Mouse (Mus musculus) cerebellum, adult 2 months (tissue): ENCODE results near the gene Gm281. TPM values are rescaled to one million over a fixed set of nuclear protein-coding genes. Genes with fewer than 3 reads are reported as not detected.

Experiments
- DNase-seq, 2 experiments: peaks; one replicate each; pipeline ENCODE4 v3.0.0; 2021
- H3K27ac ChIP-seq: fragments of 200-500 bp; 2 replicates; pipeline ENCODE4 v1.5.1; 2012; ENCODE audit warnings: low read length, control low read depth, inconsistent platforms; ENCODE audit not compliant: insufficient read depth
- H3K27me3 ChIP-seq: fragments of 200-500 bp; 2 replicates; pipeline ENCODE4 v1.6.1; 2012; ENCODE audit warnings: inconsistent platforms, mild to moderate bottlenecking, low read length, moderate library complexity; ENCODE audit not compliant: control insufficient read depth, insufficient read depth
- H3K4me1 ChIP-seq: fragments of 200-500 bp; 2 replicates; pipeline ENCODE4 v1.6.1; 2011; ENCODE audit warnings: low read length; ENCODE audit not compliant: control insufficient read depth, insufficient read depth
- H3K4me3 ChIP-seq: fragments of 200-500 bp; replicated peaks from 2 replicates; pipeline ENCODE3; 2011; ENCODE audit warnings: mild to moderate bottlenecking, low read depth, low read length, control low read depth; ENCODE audit not compliant: insufficient read depth
- CTCF ChIP-seq: fragments of 200-500 bp; IDR thresholded peaks from 2 replicates; pipeline ENCODE4 v1.5.1; 2011; ENCODE audit warnings: low read depth, mild to moderate bottlenecking, control low read depth, low read length, moderate library complexity, borderline replicate concordance; ENCODE audit not compliant: insufficient read depth
- POLR2A ChIP-seq: fragments of 200-500 bp; IDR thresholded peaks from 2 replicates; pipeline ENCODE4 v1.6.1; 2011; ENCODE audit warnings: low read length, control low read depth, borderline replicate concordance; ENCODE audit not compliant: insufficient read depth
- WGBS: fragments of 180-500 bp; shearing (Covaris S2); methylation state at CpG from one replicate; pipeline ENCODE4 v1.1.7; 2018; 5-methylcytosine and 5-hydroxymethylcytosine counted together
- polyA plus RNA-seq: library from polyadenylated mRNA; depleted of rRNA; stranded (reverse); fragments of >200 nt; gene quantifications from 2 replicates; pipeline ENCODE4 v1.2.3, GENCODE M21; 2012

The Gm281 gene
- polyA plus RNA-seq, 1 experiment: not detected

DNA sequence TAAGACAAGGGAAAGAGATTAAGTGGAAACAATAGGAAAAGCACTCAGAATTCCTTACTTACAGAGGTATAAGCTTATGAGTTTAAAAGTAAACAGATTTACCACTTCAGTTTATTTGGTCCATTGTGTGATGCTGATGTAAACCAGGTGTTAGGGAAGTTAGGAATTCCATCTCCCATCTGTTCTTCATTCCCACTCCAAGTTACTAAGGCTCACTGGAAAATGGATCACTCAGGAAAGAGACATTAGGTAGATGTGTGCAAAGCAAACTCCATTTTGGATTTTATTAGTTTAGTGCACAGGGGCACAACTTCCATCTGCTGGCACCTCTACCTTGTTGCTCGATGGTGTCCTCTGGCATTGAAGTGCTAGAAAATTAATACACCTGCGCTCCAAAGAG, 4.1 kb downstream of the Gm281 start:
- TF ChIP-seq CTCF: no peak
- TF ChIP-seq POLR2A: no peak
- WGBS: 96% methylated on average over 2 of the region's 2 CpGs
- H3K27me3 ChIP-seq: no peaks in the 10 kb centered on the region

DNA sequence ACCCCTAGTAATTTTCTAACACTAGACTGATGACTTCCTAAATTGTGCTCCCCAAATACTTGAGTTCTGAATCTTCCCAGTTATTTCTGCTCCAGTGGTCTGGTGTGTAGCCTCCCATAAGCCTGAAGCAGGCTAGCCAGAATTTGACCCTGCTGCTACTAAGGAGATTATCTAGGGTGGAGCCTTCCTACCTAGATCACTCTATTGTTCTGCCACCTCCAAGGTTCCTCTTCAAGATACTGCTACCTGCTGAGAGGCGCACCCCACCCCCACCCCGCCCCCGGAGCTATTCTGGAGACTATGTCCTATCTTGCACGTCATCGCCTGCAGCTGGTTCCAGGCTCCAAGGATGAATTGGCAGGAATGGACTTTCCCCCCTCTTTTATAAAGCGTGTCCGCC, 7.1 kb downstream of the Gm281 start:
- Histone ChIP-seq H3K4me3 (no peak overlapping the region), H3K4me1 (no peaks in the 10 kb centered on the region), H3K27me3 (no peaks in the 10 kb centered on the region), H3K27ac (no peak overlapping the region)
- no peak for DNase-seq
- 92% methylated on average over 7 of the region's 7 CpGs for WGBS
- TF ChIP-seq POLR2A: no peak
- no peak for TF ChIP-seq CTCF

More for the DNA sequence above, 4.1 kb downstream of the Gm281 start:
- no peak overlapping the region for H3K27ac ChIP-seq
- no peaks in the 10 kb centered on the region for H3K4me1 ChIP-seq
- no peak for DNase-seq
- no peak overlapping the region for H3K4me3 ChIP-seq

DNA sequence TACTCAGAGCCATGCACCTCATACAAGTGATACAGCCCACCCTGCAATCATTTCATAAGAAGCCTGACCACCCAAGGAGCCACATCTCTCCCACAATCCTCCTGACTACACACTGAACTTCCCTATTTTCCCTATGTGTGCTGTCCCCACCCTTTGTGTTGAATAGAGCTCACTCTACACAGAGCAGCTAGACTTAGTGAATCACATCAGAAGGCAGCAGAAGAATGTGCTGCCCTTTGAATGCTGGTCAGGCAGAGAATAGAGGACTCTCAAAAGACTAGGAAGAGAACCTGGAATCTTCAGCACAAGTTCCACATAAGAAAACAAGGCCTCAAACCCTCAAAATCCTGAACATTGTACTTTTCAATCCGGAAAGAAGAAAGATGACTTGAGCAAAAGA, 7.8 kb downstream of the Gm281 start:
- DNase-seq: no peak
- WGBS: 90% methylated on average over 1 of the region's 1 CpGs
- Histone ChIP-seq H3K4me3 (no peak overlapping the region), H3K27me3 (no peaks in the 10 kb centered on the region), H3K4me1 (no peaks in the 10 kb centered on the region), H3K27ac (no peak overlapping the region)
- TF ChIP-seq POLR2A (no peak), CTCF (no peak)

DNA sequence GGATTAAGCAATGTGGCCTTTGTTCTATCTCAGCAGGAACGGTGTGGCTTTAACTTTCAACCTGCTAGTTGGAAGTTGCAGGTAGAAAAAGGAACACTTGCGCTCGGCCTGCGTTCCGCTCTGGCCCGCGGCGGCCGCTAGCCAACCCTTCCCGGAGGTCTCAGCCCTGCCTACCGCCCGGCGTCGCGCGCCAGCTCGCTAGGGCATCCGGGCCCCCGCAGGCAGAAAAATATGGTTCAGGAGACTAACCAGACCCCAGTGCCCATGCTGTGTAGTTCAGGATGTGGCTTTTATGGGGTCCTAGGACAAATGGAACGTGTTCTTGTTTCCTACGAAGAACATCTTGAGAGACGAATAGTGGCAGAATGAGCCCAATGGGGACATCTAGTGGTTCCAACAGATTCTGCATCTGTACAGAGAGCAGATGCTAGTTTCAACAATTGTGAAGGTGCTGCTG, 12.6 kb downstream of the Gm281 start:
- WGBS: under 1% methylated on average over 22 of the region's 22 CpGs
- H3K4me3 ChIP-seq: peak overlapping the region; percentile 73
- no peak overlapping the region for H3K27ac ChIP-seq
- DNase-seq: peak; percentile 57 to 60
- H3K27me3 ChIP-seq: no peaks in the 10 kb centered on the region
- peak; percentile 45; the same call in 1 of the 2 replicates for TF ChIP-seq CTCF
- TF ChIP-seq POLR2A: no peak
- no peaks in the 10 kb centered on the region for H3K4me1 ChIP-seq

DNA sequence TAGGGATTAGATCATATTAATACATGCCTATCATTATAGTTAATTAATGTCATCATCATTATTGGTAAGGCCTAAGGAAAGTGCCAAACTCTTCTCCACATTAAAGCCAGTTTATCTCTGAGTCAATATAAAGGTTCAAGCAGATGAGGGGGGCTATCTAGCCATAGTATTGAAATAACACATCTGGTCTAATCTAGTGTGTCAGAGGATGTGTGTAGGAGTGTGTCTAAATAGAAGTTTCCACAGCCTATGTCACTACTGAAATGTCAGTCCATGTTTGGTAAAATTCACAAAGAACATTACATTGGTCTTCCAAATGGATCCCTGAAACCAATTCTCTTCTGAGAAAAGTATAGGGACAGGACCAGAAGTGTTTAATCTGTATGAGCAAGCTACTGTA, 19.1 kb downstream of the Gm281 start:
- Histone ChIP-seq H3K27ac (no peak overlapping the region), H3K4me1 (no peaks in the 10 kb centered on the region), H3K4me3 (no peak overlapping the region), H3K27me3 (no peaks in the 10 kb centered on the region)
- no peak for DNase-seq
- TF ChIP-seq CTCF (no peak), POLR2A (no peak)

DNA sequence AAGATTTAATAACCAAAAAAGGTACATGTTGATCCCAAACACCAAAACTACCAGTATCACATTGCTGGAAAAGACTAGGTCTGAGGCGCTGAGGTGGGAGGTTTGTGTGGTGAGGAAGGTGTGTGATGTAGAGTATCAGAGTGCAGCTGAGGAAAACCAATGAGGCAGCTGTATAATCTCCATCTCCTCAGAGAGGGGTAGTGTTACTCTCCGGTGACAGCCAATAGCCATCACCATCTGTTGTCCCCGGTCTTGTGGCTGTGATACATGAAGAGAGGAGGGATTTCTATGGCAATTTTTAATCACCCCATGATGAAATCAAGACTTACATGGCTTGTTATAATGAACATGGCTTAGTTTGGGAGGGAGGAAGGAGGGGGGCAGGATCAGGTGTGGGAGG, 20.5 kb downstream of the Gm281 start:
- Histone ChIP-seq H3K4me1 (no peaks in the 10 kb centered on the region), H3K27me3 (no peaks in the 10 kb centered on the region), H3K4me3 (no peak overlapping the region), H3K27ac (no peak overlapping the region)
- TF ChIP-seq POLR2A (no peak), CTCF (no peak)
- no peak for DNase-seq
- WGBS: 64% methylated on average over 3 of the region's 3 CpGs

DNA sequence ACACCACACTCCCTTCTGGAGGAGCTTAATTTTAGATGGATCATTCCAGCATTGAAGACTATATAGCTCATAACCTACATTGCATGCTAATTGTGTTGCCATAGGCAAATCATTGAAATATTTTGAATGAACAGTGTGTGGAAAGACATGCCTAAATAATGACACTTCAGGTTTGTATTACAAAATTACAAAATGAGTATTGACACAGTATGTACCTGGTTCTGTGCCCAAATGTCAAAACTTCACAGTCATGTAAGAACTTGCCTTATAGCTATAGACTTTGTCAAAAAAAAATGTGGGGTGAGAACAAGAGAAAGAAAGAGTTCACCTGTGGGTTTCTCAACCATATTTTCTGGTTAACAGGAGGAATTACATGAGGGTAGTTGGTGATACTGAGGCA, 52.9 kb downstream of the Gm281 start:
- DNase-seq: no peak
- TF ChIP-seq POLR2A: no peak
- TF ChIP-seq CTCF: no peak
- H3K27ac ChIP-seq: no peak overlapping the region
- no peaks in the 10 kb centered on the region for H3K4me1 ChIP-seq
- H3K4me3 ChIP-seq: no peak overlapping the region
- H3K27me3 ChIP-seq: no peaks in the 10 kb centered on the region

DNA sequence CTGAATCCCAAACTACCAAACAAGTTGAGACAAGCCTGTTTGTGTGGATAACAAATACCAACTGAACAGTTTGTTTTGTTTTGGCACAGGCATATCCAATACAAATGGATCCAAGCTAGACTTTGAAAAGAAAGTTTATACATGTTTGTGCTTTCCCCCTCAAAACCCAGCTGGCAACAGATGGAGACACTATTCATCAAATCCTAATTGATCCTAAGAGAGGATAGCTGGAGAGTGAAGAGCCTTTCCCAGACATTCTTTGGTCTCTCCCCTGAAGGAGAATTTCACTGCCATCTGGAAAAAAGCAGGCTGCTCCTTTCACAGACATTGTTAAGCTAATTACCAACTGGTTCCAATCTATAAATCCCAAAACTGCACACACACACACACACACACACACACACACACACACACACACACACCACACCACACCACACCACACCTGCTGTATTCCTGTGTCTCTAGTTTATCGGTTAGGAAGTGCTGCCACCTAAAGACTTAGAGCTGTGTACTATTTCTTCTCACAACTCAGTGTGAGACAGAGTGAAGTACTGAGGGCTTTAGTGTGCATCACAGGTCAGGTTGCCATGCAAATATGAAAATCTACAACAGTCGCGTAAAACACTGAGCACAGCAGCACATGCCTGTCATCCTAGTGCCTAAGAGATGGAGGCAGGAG, 101.3 kb downstream of the Gm281 start:
- TF ChIP-seq CTCF: no peak
- no peaks in the 10 kb centered on the region for H3K4me1 ChIP-seq
- H3K27ac ChIP-seq: no peak overlapping the region
- no peaks in the 10 kb centered on the region for H3K27me3 ChIP-seq
- H3K4me3 ChIP-seq: no peak overlapping the region
- 81% methylated on average over 3 of the region's 3 CpGs for WGBS
- no peak for DNase-seq
